Mouse (Mus musculus) heart, embryonic 10.5 days (tissue): ENCODE measurements at regions not wholly inside any gene's neighbourhood (a gene's known extent, or its start where the extent isn't known, plus 50 kb on each side); places are given as distances from the start of the nearest gene placed in this dataset.

Experiments
- DNase-seq: peaks from one replicate; pipeline ENCODE4 v3.0.0-alpha.2; 2017; ENCODE audit warnings: low spot score
- H3K27ac ChIP-seq: fragments of 300-500 bp; sonication (generic); 2 replicates; pipeline ENCODE4 v1.5.1; 2016; ENCODE audit warnings: mild to moderate bottlenecking
- H3K27me3 ChIP-seq: fragments of 300-500 bp; sonication (generic); 2 replicates; pipeline ENCODE4 v1.6.1; 2016; ENCODE audit warnings: mild to moderate bottlenecking; ENCODE audit not compliant: poor library complexity, insufficient read depth, severe bottlenecking
- H3K36me3 ChIP-seq: fragments of 300-500 bp; sonication (generic); 2 replicates; pipeline ENCODE4 v1.6.1; 2016; ENCODE audit warnings: mild to moderate bottlenecking, moderate library complexity
- H3K4me1 ChIP-seq: fragments of 300-500 bp; sonication (generic); 2 replicates; pipeline ENCODE4 v1.6.1; 2016; ENCODE audit warnings: mild to moderate bottlenecking
- H3K4me3 ChIP-seq: fragments of 300-500 bp; sonication (generic); 2 replicates; pipeline ENCODE4 v1.5.1; 2016; ENCODE audit warnings: mild to moderate bottlenecking, moderate library complexity
- H3K9me3 ChIP-seq: fragments of 300-500 bp; sonication (generic); 2 replicates; pipeline ENCODE4 v1.6.1; 2016; ENCODE audit warnings: mild to moderate bottlenecking, moderate library complexity
- WGBS: fragments of 180-500 bp; shearing (Covaris S2); methylation state at CpG from one replicate; pipeline ENCODE4 v1.1.7; 2016; 5-methylcytosine and 5-hydroxymethylcytosine counted together

GRCm38 (mm10) chr10:97778531-97778930 is 52.0 kb upstream of the C030005K15Rik start:
- Histone ChIP-seq H3K4me3 (no peak overlapping the region), H3K27ac (no peak overlapping the region), H3K36me3 (no peaks in the 10 kb centered on the region), H3K27me3 (no peaks in the 10 kb centered on the region), H3K9me3 (no peaks in the 10 kb centered on the region), H3K4me1 (no peaks in the 10 kb centered on the region)
- DNase-seq = no peak

GRCm38 (mm10) chr10:97779335-97779734 is 52.8 kb upstream of the C030005K15Rik start:
- Histone ChIP-seq H3K36me3 (no peaks in the 10 kb centered on the region), H3K9me3 (no peaks in the 10 kb centered on the region), H3K4me1 (no peaks in the 10 kb centered on the region), H3K4me3 (no peak overlapping the region), H3K27ac (no peak overlapping the region), H3K27me3 (no peaks in the 10 kb centered on the region)
- WGBS = 65% methylated on average over 4 of the region's 4 CpGs
- DNase-seq = no peak

GRCm38 (mm10) chr10:97793804-97794203 is 67.2 kb upstream of the C030005K15Rik start:
- Histone ChIP-seq H3K27me3 (no peaks in the 10 kb centered on the region), H3K27ac (no peak overlapping the region), H3K4me1 (no peaks in the 10 kb centered on the region), H3K4me3 (no peak overlapping the region), H3K9me3 (no peaks in the 10 kb centered on the region), H3K36me3 (no peaks in the 10 kb centered on the region)
- WGBS = 86% methylated on average over 2 of the region's 2 CpGs
- DNase-seq = no peak

GRCm38 (mm10) chr10:97801448-97802265 is 75.1 kb upstream of the C030005K15Rik start:
- H3K9me3 ChIP-seq = no peaks in the 10 kb centered on the region
- H3K4me3 ChIP-seq = no peak overlapping the region
- DNase-seq = no peak
- H3K36me3 ChIP-seq = no peaks in the 10 kb centered on the region
- 72% methylated on average over 9 of the region's 9 CpGs for WGBS
- H3K27ac ChIP-seq = no peak overlapping the region
- no peaks in the 10 kb centered on the region for H3K27me3 ChIP-seq
- no peaks in the 10 kb centered on the region for H3K4me1 ChIP-seq

- Histone ChIP-seq H3K36me3 (no peaks in the 10 kb centered on the region), H3K27me3 (no peaks in the 10 kb centered on the region), H3K27ac (no peak overlapping the region), H3K4me3 (no peak overlapping the region), H3K4me1 (no peaks in the 10 kb centered on the region), H3K9me3 (no peaks in the 10 kb centered on the region)
- DNase-seq = no peak
- 88% methylated on average over 2 of the region's 2 CpGs for WGBS
Measured at GRCm38 (mm10) chr10:97807947-97808346, 81.4 kb upstream of the C030005K15Rik start.

GRCm38 (mm10) chr10:97842574-97842973 is 116.0 kb upstream of the C030005K15Rik start:
- 78% methylated on average over 3 of the region's 3 CpGs for WGBS
- no peak overlapping the region for H3K4me3 ChIP-seq
- no peak for DNase-seq

GRCm38 (mm10) chr10:97851487-97851886 is 124.9 kb upstream of the C030005K15Rik start:
- no peak overlapping the region for H3K27ac ChIP-seq
- H3K4me3 ChIP-seq = no peak overlapping the region
- H3K9me3 ChIP-seq = no peaks in the 10 kb centered on the region
- WGBS = 75% methylated on average over 2 of the region's 2 CpGs
- H3K36me3 ChIP-seq = no peaks in the 10 kb centered on the region
- no peak for DNase-seq
- no peaks in the 10 kb centered on the region for H3K4me1 ChIP-seq
- H3K27me3 ChIP-seq = no peaks in the 10 kb centered on the region

More at GRCm38 (mm10) chr10:97842574-97842973, 116.0 kb upstream of the C030005K15Rik start:
- H3K27ac ChIP-seq = no peak overlapping the region
- no peaks in the 10 kb centered on the region for H3K4me1 ChIP-seq
- H3K9me3 ChIP-seq = no peaks in the 10 kb centered on the region
- H3K36me3 ChIP-seq = no peaks in the 10 kb centered on the region
- no peaks in the 10 kb centered on the region for H3K27me3 ChIP-seq

- Histone ChIP-seq H3K27me3 (no peaks in the 10 kb centered on the region), H3K9me3 (no peaks in the 10 kb centered on the region), H3K4me3 (no peak overlapping the region), H3K36me3 (no peaks in the 10 kb centered on the region), H3K4me1 (no peaks in the 10 kb centered on the region), H3K27ac (no peak overlapping the region)
- DNase-seq = no peak
- 45% methylated on average over 3 of the region's 3 CpGs for WGBS
Measured at GRCm38 (mm10) chr10:97877088-97877487, 150.5 kb upstream of the C030005K15Rik start.

GRCm38 (mm10) chr10:97886049-97886448 is 159.5 kb upstream of the C030005K15Rik start:
- Histone ChIP-seq H3K36me3 (no peaks in the 10 kb centered on the region), H3K4me1 (no peaks in the 10 kb centered on the region), H3K27ac (no peak overlapping the region), H3K9me3 (no peaks in the 10 kb centered on the region), H3K27me3 (no peaks in the 10 kb centered on the region), H3K4me3 (no peak overlapping the region)
- 81% methylated on average over 1 of the region's 1 CpGs for WGBS
- DNase-seq = no peak

- Histone ChIP-seq H3K27ac (no peak overlapping the region), H3K4me1 (no peaks in the 10 kb centered on the region), H3K27me3 (no peaks in the 10 kb centered on the region), H3K9me3 (no peaks in the 10 kb centered on the region), H3K36me3 (no peaks in the 10 kb centered on the region), H3K4me3 (no peak overlapping the region)
- no peak for DNase-seq
- 68% methylated on average over 4 of the region's 4 CpGs for WGBS
Measured at GRCm38 (mm10) chr10:97905793-97906192, 179.2 kb upstream of the C030005K15Rik start.

GRCm38 (mm10) chr10:97925568-97925967 is 199.0 kb upstream of the C030005K15Rik start:
- Histone ChIP-seq H3K27ac (no peak overlapping the region), H3K4me1 (0 out of 2 replicates have a peak, but pooled peaks cover 3% of the 10 kb centered on the region), H3K4me3 (no peak overlapping the region), H3K36me3 (no peaks in the 10 kb centered on the region), H3K9me3 (no peaks in the 10 kb centered on the region), H3K27me3 (no peaks in the 10 kb centered on the region)
- no peak for DNase-seq
- WGBS = 61% methylated on average over 4 of the region's 4 CpGs

- no peaks in the 10 kb centered on the region for H3K9me3 ChIP-seq
- no peak for DNase-seq
- no peak overlapping the region for H3K27ac ChIP-seq
- no peaks in the 10 kb centered on the region for H3K4me1 ChIP-seq
- no peak overlapping the region for H3K4me3 ChIP-seq
- 65% methylated on average over 2 of the region's 2 CpGs for WGBS
- H3K27me3 ChIP-seq = no peaks in the 10 kb centered on the region
- no peaks in the 10 kb centered on the region for H3K36me3 ChIP-seq
Measured at GRCm38 (mm10) chr10:97940345-97940744, 213.8 kb upstream of the C030005K15Rik start.

GRCm38 (mm10) chr10:97965881-97966280 is 239.3 kb upstream of the C030005K15Rik start:
- WGBS = 85% methylated on average over 1 of the region's 1 CpGs
- no peaks in the 10 kb centered on the region for H3K9me3 ChIP-seq

GRCm38 (mm10) chr10:97966931-97967330 is 240.4 kb upstream of the C030005K15Rik start:
- Histone ChIP-seq H3K4me1 (no peaks in the 10 kb centered on the region), H3K9me3 (no peaks in the 10 kb centered on the region), H3K36me3 (no peaks in the 10 kb centered on the region), H3K27ac (no peak overlapping the region), H3K27me3 (no peaks in the 10 kb centered on the region), H3K4me3 (no peak overlapping the region)
- no peak for DNase-seq
- 68% methylated on average over 2 of the region's 2 CpGs for WGBS

More at GRCm38 (mm10) chr10:97965881-97966280, 239.3 kb upstream of the C030005K15Rik start:
- Histone ChIP-seq H3K36me3 (no peaks in the 10 kb centered on the region), H3K4me3 (no peak overlapping the region), H3K4me1 (no peaks in the 10 kb centered on the region), H3K27ac (no peak overlapping the region), H3K27me3 (no peaks in the 10 kb centered on the region)
- no peak for DNase-seq
